In the genomic region with DNA sequence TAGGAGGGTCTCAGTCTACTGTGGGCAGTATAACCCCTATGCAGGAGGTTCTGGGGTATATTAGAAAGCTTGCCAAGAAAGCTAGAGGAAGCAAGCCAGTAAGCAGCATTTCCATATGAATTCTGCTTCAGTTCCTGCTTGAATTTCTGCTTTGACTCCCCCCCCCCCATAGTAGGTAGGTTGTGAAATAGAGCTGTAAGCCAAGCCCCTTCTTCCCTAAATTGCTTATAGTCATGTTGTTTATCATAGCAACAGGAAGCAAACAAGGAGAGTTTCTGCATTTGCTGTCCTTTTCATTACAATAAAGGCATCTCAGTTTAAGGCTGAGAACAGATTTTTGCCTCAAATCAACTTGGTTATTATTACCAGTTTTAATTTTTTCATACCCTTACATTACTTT, we compare ENCODE assay signal across 18 mouse cellular contexts.
DNase-seq lines count a peak whose midpoint lies in the region; ATAC-seq and TF ChIP-seq lines count a peak whose summit lies in the region.
"Had no signal": no experiment of that assay in that cellular context is flagged by ENCODE, and none has a peak within 500 bp of the region (broad histone marks: within the 10 kb centered on the region; RNA-seq: fewer than 3 reads in every experiment).

No protein-coding gene starts in this region.

- TF ChIP-seq POLR2A in liver, adult 2 months (IDR thresholded peaks at IDR 0.05; ENCODE audit: extremely low read depth, insufficient read depth, low read length): no peak
- TF ChIP-seq POLR2A in cerebellum, adult 2 months (IDR thresholded peaks at IDR 0.05; ENCODE audit: borderline replicate concordance, insufficient read depth, low read length): no peak

- intact Hi-C loops in left cerebral cortex, postnatal 36 days (cut with DNase I): no loop called here

- no peak for ATAC-seq in liver, embryonic 12.5 days
- peak; percentile 89 for ATAC-seq in granulocyte monocyte progenitor cell, adult 5-6 weeks (replicated peaks; ENCODE audit: poor library complexity, severe bottlenecking)
- ATAC-seq in megakaryocyte, adult 5-6 weeks (ENCODE audit: poor library complexity, severe bottlenecking): 0 out of 2 replicates have a peak, but pooled peaks have one; percentile 16
- ATAC-seq: forebrain, embryonic 13.5 days; forebrain, postnatal 0 days had no signal

- no peak overlapping the region for H3K27ac ChIP-seq in liver, adult 2 months (replicated peaks; ENCODE audit: insufficient read depth, low read depth, low read length)
- no peak overlapping the region for H3K27ac ChIP-seq in liver, embryonic 12.5 days
- no peak overlapping the region for H3K27ac ChIP-seq in cerebellum, adult 2 months (ENCODE audit: insufficient read depth, low read length)
- H3K27ac ChIP-seq: embryonic facial prominence, embryonic 10.5 days; embryonic facial prominence, embryonic 12.5 days; forebrain, embryonic 13.5 days had no signal

- H3K36me3 ChIP-seq in liver, adult 2 months (ENCODE audit: control insufficient read depth, insufficient read depth, low read length): no peaks in the 10 kb centered on the region
- no peaks in the 10 kb centered on the region for H3K36me3 ChIP-seq in liver, embryonic 12.5 days
- H3K36me3 ChIP-seq: embryonic facial prominence, embryonic 10.5 days; embryonic facial prominence, embryonic 12.5 days had no signal

- no peaks in the 10 kb centered on the region for H3K9me3 ChIP-seq in liver, embryonic 12.5 days (replicated peaks)
- H3K9me3 ChIP-seq: embryonic facial prominence, embryonic 10.5 days; embryonic facial prominence, embryonic 12.5 days; forebrain, embryonic 13.5 days had no signal

- peak; percentile 9 for DNase-seq in liver, adult 2 months (ENCODE audit: extremely low read depth, low read depth, low spot score)
- no peak for DNase-seq in left cerebral cortex, postnatal 36 days (ENCODE audit: low spot score in 2 of 2)
- DNase-seq in cerebellum, adult 2 months: no peak
- DNase-seq: adrenal gland, adult 2 months; adrenal gland, postnatal 10 days; adrenal gland, postnatal 25 days; cerebellum, adult 11 months; cerebellum, adult 18-20 months; cerebellum, adult 9-10 months; cerebellum, postnatal 10 days; cerebellum, postnatal 25 days; forebrain, postnatal 0 days had no signal

- no peaks in the 10 kb centered on the region for H3K27me3 ChIP-seq in liver, adult 2 months (ENCODE audit: control insufficient read depth, insufficient read depth, low read length)
- H3K27me3 ChIP-seq in liver, embryonic 12.5 days (replicated peaks): no peaks in the 10 kb centered on the region
- H3K27me3 ChIP-seq in cerebellum, adult 2 months (ENCODE audit: control insufficient read depth, insufficient read depth, low read length): no peaks in the 10 kb centered on the region
- H3K27me3 ChIP-seq: embryonic facial prominence, embryonic 12.5 days; forebrain, embryonic 13.5 days had no signal

- H3K4me1 ChIP-seq in liver, adult 2 months (ENCODE audit: control insufficient read depth, insufficient read depth, low read length): no peaks in the 10 kb centered on the region
- no peaks in the 10 kb centered on the region for H3K4me1 ChIP-seq in liver, embryonic 12.5 days
- H3K4me1 ChIP-seq in cerebellum, adult 2 months (ENCODE audit: control insufficient read depth, insufficient read depth, low read length): no peaks in the 10 kb centered on the region
- H3K4me1 ChIP-seq: forebrain, embryonic 13.5 days had no signal

- H3K79me2 ChIP-seq in liver, adult 2 months (ENCODE audit: control insufficient read depth, insufficient read depth, low read length): no peaks in the 10 kb centered on the region

- no peak for TF ChIP-seq CTCF in liver, adult 2 months (IDR thresholded peaks at IDR 0.05; ENCODE audit: low read depth, low read length)
- TF ChIP-seq CTCF in cerebellum, adult 2 months (IDR thresholded peaks at IDR 0.05; ENCODE audit: borderline replicate concordance, insufficient read depth, low read depth, low read length): no peak

- no peak overlapping the region for H3K9ac ChIP-seq in liver, adult 2 months (ENCODE audit: low read depth, low read length)
- H3K9ac ChIP-seq in liver, embryonic 12.5 days: no peak overlapping the region
- H3K9ac ChIP-seq: embryonic facial prominence, embryonic 12.5 days; forebrain, embryonic 13.5 days; forebrain, postnatal 0 days had no signal

- no peak overlapping the region for H3K4me3 ChIP-seq in liver, adult 2 months (ENCODE audit: insufficient read depth, low read depth, low read length)
- no peak overlapping the region for H3K4me3 ChIP-seq in liver, embryonic 12.5 days
- H3K4me3 ChIP-seq in cerebellum, adult 2 months (replicated peaks; ENCODE audit: insufficient read depth, low read depth, low read length): no peak overlapping the region
- H3K4me3 ChIP-seq: embryonic facial prominence, embryonic 10.5 days; embryonic facial prominence, embryonic 12.5 days; forebrain, embryonic 13.5 days had no signal

- H3K4me2 ChIP-seq in liver, embryonic 12.5 days: no peak overlapping the region
- H3K4me2 ChIP-seq: embryonic facial prominence, embryonic 12.5 days; forebrain, embryonic 13.5 days had no signal
